Mouse (Mus musculus): ENCODE results near the gene Apol9a. TPM values are rescaled to one million over a fixed set of nuclear protein-coding genes. Genes with fewer than 3 reads are reported as not detected.

The Apol9a gene
- polyA plus RNA-seq, 1 experiment, result 0.72 TPM

GRCm38 (mm10) chr15:77358320-77359040 lies 52.5 kb downstream of the Apol9a start:
- H3K4me3 ChIP-seq (replicated peaks; ENCODE audit: control insufficient read depth, low read depth, low read length), result no peak overlapping the region
- no peak overlapping the region for H3K27ac ChIP-seq (ENCODE audit: control insufficient read depth, insufficient read depth, low read depth, low read length, poor library complexity)
- no peaks in the 10 kb centered on the region for H3K4me1 ChIP-seq (ENCODE audit: control insufficient read depth, insufficient read depth, low read length)
- 13% methylated on average over 28 of the region's 29 CpGs for WGBS
- no peak for TF ChIP-seq POLR2A (IDR thresholded peaks at IDR 0.05; ENCODE audit: borderline replicate concordance, control insufficient read depth, low read depth, low read length)
- TF ChIP-seq CTCF (IDR thresholded peaks at IDR 0.05; ENCODE audit: control insufficient read depth, insufficient read depth, low read length), result peak; percentile 82

DNA sequence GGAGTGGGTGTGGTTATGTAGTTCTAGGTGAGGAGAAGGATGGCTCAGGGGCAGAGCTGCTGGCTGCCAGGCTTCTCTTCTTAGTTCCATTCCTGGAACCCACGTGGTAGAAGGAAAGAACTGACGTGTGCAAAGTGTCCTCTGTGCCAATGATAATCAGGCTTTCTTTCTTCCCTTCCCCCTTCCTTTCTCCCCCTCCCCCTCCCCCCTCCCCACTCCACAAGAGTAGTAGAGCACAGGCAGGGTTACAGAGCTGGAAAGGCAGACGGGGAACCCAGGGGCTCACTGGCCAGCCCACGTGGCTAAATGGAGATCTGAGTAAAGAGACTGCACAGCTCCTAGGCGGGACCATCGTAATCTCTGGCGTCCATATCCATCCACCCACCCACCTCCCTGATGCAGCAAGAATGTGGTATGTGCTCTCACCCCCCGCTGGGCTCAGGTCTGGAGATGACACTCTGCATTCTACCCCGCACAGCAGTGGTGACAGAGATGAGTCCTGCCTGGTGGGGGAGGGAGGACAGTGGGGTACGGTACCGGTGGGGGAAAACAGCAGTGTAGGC lies 54.6 kb downstream of the Apol9a start:
- Histone ChIP-seq H3K4me3 (replicated peaks; ENCODE audit: control insufficient read depth, low read depth, low read length) (no peak overlapping the region), H3K4me1 (ENCODE audit: control insufficient read depth, insufficient read depth, low read length) (no peaks in the 10 kb centered on the region), H3K27ac (ENCODE audit: control insufficient read depth, insufficient read depth, low read depth, low read length, poor library complexity) (no peak overlapping the region)
- 39% methylated on average over 11 of the region's 11 CpGs for WGBS
- TF ChIP-seq POLR2A (IDR thresholded peaks at IDR 0.05; ENCODE audit: borderline replicate concordance, control insufficient read depth, low read depth, low read length) (no peak), CTCF (IDR thresholded peaks at IDR 0.05; ENCODE audit: control insufficient read depth, insufficient read depth, low read length) (no peak)

DNA sequence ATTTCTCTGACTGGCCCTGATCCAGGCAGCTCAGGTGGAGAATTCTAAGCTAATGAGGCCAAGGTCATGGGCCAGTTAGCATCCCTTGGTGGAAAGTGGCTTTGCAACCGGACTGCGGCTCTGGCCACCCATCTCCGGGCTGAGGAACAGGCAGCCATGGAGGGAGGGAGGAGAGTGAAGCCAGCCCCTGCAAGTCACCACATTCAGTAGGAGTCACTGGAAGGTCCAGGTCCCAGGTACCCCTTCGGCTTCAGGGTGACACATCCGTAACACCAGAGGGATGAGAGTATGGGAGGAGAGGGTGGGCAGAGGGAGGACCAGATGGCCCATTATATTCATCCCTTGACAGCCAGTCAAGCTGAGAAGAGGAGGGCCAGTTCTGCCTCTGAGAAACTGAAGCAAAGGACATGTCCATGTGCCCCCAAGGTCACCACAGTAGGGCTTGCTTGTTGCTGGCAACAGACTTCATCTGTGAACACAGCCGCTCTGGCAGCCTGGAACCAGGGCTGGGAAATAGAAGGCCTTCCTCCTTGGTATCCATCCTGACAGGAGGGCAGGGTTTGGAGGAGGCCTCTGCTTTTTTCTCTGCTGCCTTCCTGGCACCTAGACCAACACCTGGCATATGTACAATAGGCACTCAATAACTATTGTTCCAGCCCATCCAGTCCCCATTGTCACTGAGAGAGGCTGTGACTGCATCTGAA lies 55.9 kb downstream of the Apol9a start:
- no peak for TF ChIP-seq POLR2A (IDR thresholded peaks at IDR 0.05; ENCODE audit: borderline replicate concordance, control insufficient read depth, low read depth, low read length)
- no peak for TF ChIP-seq CTCF (IDR thresholded peaks at IDR 0.05; ENCODE audit: control insufficient read depth, insufficient read depth, low read length)
- Histone ChIP-seq H3K27ac (ENCODE audit: control insufficient read depth, insufficient read depth, low read depth, low read length, poor library complexity) (no peak overlapping the region), H3K4me1 (ENCODE audit: control insufficient read depth, insufficient read depth, low read length) (no peaks in the 10 kb centered on the region), H3K4me3 (replicated peaks; ENCODE audit: control insufficient read depth, low read depth, low read length) (no peak overlapping the region)
- WGBS, result 80% methylated on average over 6 of the region's 6 CpGs

DNA sequence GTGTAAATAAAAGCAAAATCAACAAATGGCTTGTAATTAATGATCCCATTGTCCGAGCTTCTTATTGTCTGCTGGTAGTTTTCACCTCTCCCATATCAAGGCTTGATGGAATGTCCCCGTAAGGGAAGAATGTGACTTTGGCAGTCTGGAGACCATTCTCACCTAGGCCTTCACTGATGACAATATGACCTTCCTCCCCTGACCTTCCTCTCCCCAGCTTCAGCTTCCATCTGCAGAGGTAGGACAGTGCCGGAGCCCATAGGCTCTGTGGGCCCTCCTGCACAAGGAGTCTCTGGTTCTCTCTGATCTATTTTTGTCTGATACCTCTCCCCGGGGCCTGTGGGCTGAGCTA lies 56.5 kb downstream of the Apol9a start:
- Histone ChIP-seq H3K27ac (ENCODE audit: control insufficient read depth, insufficient read depth, low read depth, low read length, poor library complexity) (no peak overlapping the region), H3K4me1 (ENCODE audit: control insufficient read depth, insufficient read depth, low read length) (no peaks in the 10 kb centered on the region), H3K4me3 (replicated peaks; ENCODE audit: control insufficient read depth, low read depth, low read length) (no peak overlapping the region)
- TF ChIP-seq CTCF (IDR thresholded peaks at IDR 0.05; ENCODE audit: control insufficient read depth, insufficient read depth, low read length), result no peak
- no peak for TF ChIP-seq POLR2A (IDR thresholded peaks at IDR 0.05; ENCODE audit: borderline replicate concordance, control insufficient read depth, low read depth, low read length)
- WGBS, result 65% methylated on average over 4 of the region's 4 CpGs

Other genes starting within 250 kb of the Apol9a start
- 2.6 and 6.1 TPM in 2 replicates for gene Rbfox2, start 104.1 kb downstream of the Apol9a start, polyA plus RNA-seq (2011; ENCODE audit: insufficient read depth, insufficient read length, low replicate concordance, missing spikeins)
- not detected in 2 replicates for gene Apol7a, start 12.0 kb downstream of the Apol9a start, polyA plus RNA-seq (2011; ENCODE audit: insufficient read depth, insufficient read length, low replicate concordance, missing spikeins)
- not detected in 2 replicates for gene Apol7b, start 36.4 kb upstream of the Apol9a start, polyA plus RNA-seq (2011; ENCODE audit: insufficient read depth, insufficient read length, low replicate concordance, missing spikeins)
- gene Apol10a, start 65.9 kb upstream of the Apol9a start, polyA plus RNA-seq (2011; ENCODE audit: insufficient read depth, insufficient read length, low replicate concordance, missing spikeins), result 2.9 and 3.8 TPM in 2 replicates
- 4.4 and 4.6 TPM in 2 replicates for gene Apol11a, start 97.1 kb upstream of the Apol9a start, polyA plus RNA-seq (2011; ENCODE audit: insufficient read depth, insufficient read length, low replicate concordance, missing spikeins)
- gene Apol7c, start 122.2 kb upstream of the Apol9a start, polyA plus RNA-seq (2011; ENCODE audit: insufficient read depth, insufficient read length, low replicate concordance, missing spikeins), result not detected in 2 replicates
- gene 1700025B11Rik, start 150.8 kb upstream of the Apol9a start, polyA plus RNA-seq (2011; ENCODE audit: insufficient read depth, insufficient read length, low replicate concordance, missing spikeins), result not detected in 2 replicates
- gene Apol10b, start 185.0 kb upstream of the Apol9a start, polyA plus RNA-seq (2011; ENCODE audit: insufficient read depth, insufficient read length, low replicate concordance, missing spikeins), result not detected in 2 replicates
- gene Gm36245, start 188.1 kb upstream of the Apol9a start, polyA plus RNA-seq (2011; ENCODE audit: insufficient read depth, insufficient read length, low replicate concordance, missing spikeins), result not detected in 2 replicates
- gene Apol11b, start 232.2 kb upstream of the Apol9a start, polyA plus RNA-seq (2011; ENCODE audit: insufficient read depth, insufficient read length, low replicate concordance, missing spikeins), result 47.2 and 78.2 TPM in 2 replicates

All from bone marrow, adult 2 months (tissue).